ENCODE assay signal across 20 mouse cellular contexts in the genomic region with DNA sequence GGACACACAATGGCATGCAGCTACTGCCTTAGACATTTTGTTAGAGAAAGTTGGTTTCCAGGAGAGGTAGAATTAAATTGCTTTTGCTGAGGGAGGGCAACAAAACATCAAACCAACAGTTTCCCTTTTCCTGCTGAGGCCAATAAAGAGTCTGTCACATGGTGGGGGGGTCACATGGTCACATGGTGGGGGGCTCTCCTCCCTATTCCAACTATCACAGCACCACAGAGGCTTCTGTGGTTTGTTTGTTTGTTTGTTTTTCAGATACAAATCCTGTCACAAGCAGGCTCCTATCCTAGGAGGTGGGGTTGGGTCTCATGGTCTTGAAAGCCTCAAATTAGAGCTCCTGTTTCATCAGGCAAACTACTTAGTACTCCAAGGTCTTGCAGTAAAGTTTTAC. TPM values are rescaled to one million over a fixed set of nuclear protein-coding genes. Genes with fewer than 3 reads are reported as not detected.
"Had no signal": no experiment of that assay in that cellular context is flagged by ENCODE, and none has a peak within 500 bp of the region (broad histone marks: within the 10 kb centered on the region; RNA-seq: fewer than 3 reads in every experiment).

No protein-coding gene starts in this region.

- H3K9me3 ChIP-seq: intestine, embryonic 15.5 days; lung, embryonic 15.5 days; midbrain, embryonic 12.5 days; midbrain, embryonic 15.5 days; neural tube, embryonic 13.5 days had no signal

- H3K9ac ChIP-seq: intestine, embryonic 15.5 days; lung, embryonic 15.5 days; midbrain, embryonic 12.5 days; midbrain, embryonic 15.5 days; neural tube, embryonic 13.5 days had no signal

- H3K27me3 ChIP-seq: intestine, embryonic 15.5 days; lung, embryonic 15.5 days; midbrain, embryonic 12.5 days; midbrain, embryonic 15.5 days; neural tube, embryonic 13.5 days had no signal

- ATAC-seq: intestine, embryonic 15.5 days; midbrain, embryonic 15.5 days had no signal

- H3K4me2 ChIP-seq: intestine, embryonic 15.5 days; lung, embryonic 15.5 days; midbrain, embryonic 12.5 days; midbrain, embryonic 15.5 days; neural tube, embryonic 13.5 days had no signal

- H3K27ac ChIP-seq: intestine, embryonic 15.5 days; kidney, postnatal 0 days; left cerebral cortex, adult 2 months; lung, embryonic 15.5 days; midbrain, embryonic 12.5 days; midbrain, embryonic 15.5 days; neural tube, embryonic 13.5 days had no signal

- DNase-seq: kidney, postnatal 25 days; layer of hippocampus, postnatal 36 days; lung, adult 18-20 months; lung, postnatal 10 days; lung, postnatal 4 days; retina, postnatal 1 day; right cerebral cortex, postnatal 25 days; spleen, adult 18-20 months; thymus, adult 18-20 months; thymus, postnatal 36 days had no signal

- H3K4me3 ChIP-seq: intestine, embryonic 15.5 days; left cerebral cortex, adult 2 months; lung, embryonic 15.5 days; midbrain, embryonic 12.5 days; midbrain, embryonic 15.5 days; myocyte; neural tube, embryonic 13.5 days had no signal

RNA-seq across cellular contexts. Expression of a gene that starts 56.8 kb away (rescaled TPM):
- polyA plus RNA-seq: kidney, embryonic 14.5 days; limb, embryonic 11.5 days; midbrain, embryonic 12.5 days; midbrain, embryonic 15.5 days had no signal
